18 mouse cellular contexts compared by ENCODE assay signal in the genomic region with DNA sequence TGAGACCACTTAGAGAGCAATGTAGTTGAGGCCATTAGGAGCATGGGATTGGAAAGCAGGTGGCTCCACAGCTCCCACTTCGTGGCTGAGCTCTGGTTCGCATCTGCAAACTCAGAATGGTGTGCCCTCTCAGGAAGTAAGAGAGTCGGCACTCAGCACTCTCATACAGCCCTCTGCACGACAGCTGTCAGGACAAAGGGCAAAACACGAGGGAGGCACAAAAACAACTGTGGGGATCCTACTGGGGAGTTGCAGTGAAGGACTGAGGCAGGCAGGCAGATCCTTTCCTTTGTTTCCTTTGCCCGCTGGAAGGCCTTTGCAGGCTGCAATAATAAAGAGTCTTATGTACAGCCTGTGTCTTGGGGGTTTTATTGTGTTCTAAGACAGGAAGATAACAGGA. TPM values are rescaled to one million over a fixed set of nuclear protein-coding genes. Genes with fewer than 3 reads are reported as not detected.
DNase-seq lines count a peak whose midpoint lies in the region; ATAC-seq and TF ChIP-seq lines count a peak whose summit lies in the region.
"Had no signal": no experiment of that assay in that cellular context is flagged by ENCODE, and none has a peak within 500 bp of the region (broad histone marks: within the 10 kb centered on the region; RNA-seq: fewer than 3 reads in every experiment).

No protein-coding gene starts in this region.

- ATAC-seq in forebrain, embryonic 11.5 days (replicated peaks; ENCODE audit: low FRiP score): peak; percentile 56; the same call in 1 of the 2 replicates
- no peak for ATAC-seq in forebrain, postnatal 0 days
- 0 out of 2 replicates have a peak, but pooled peaks have one; percentile 40 for ATAC-seq in midbrain, embryonic 13.5 days

- peak; percentile 51 for DNase-seq in forebrain, embryonic 11.5 days (ENCODE audit: low spot score)
- DNase-seq in forebrain, postnatal 0 days: no peak
- peak; percentile 42 for DNase-seq in liver, adult 2 months (ENCODE audit: extremely low read depth, low read depth, low spot score)
- no peak for DNase-seq in liver
- DNase-seq in embryo, embryonic 11 days: peak; percentile 7
- no peak for DNase-seq in left cerebral cortex, adult 8-10 months (ENCODE audit: low spot score in 2 of 2)
- no peak for DNase-seq in heart, postnatal 25 days (ENCODE audit: low spot score)
- DNase-seq: adrenal gland, postnatal 25 days; kidney, adult 11 months; lung, embryonic 14.5 days; right cerebral cortex, postnatal 4 days; thymus, adult 2 months had no signal

- intact Hi-C loops in heart, postnatal 25 days (cut with DNase I): no loop called here

- H3K4me3 ChIP-seq in forebrain, embryonic 11.5 days (ENCODE audit: low read depth, low read length): no peak overlapping the region
- H3K4me3 ChIP-seq in forebrain, postnatal 0 days (ENCODE audit: low read depth, low read length): no peak overlapping the region
- H3K4me3 ChIP-seq in liver, adult 2 months (ENCODE audit: insufficient read depth, low read depth, low read length): no peak overlapping the region
- no peak overlapping the region for H3K4me3 ChIP-seq in midbrain, embryonic 13.5 days (replicated peaks)
- H3K4me3 ChIP-seq: heart, embryonic 12.5 days; limb, embryonic 12.5 days had no signal

- H3K4me1 ChIP-seq in forebrain, embryonic 11.5 days (replicated peaks; ENCODE audit: control insufficient read depth, insufficient read depth, low read length): no peaks in the 10 kb centered on the region
- no peaks in the 10 kb centered on the region for H3K4me1 ChIP-seq in forebrain, postnatal 0 days (ENCODE audit: insufficient read depth)
- peaks cover 30% of the 10 kb centered on the region for H3K4me1 ChIP-seq in liver, adult 2 months (ENCODE audit: control insufficient read depth, insufficient read depth, low read length)
- H3K4me1 ChIP-seq in midbrain, embryonic 13.5 days (replicated peaks): no peaks in the 10 kb centered on the region
- H3K4me1 ChIP-seq: heart, embryonic 12.5 days; limb, embryonic 12.5 days had no signal

- H3K9me3 ChIP-seq in forebrain, embryonic 11.5 days (ENCODE audit: control insufficient read depth, low read length): no peaks in the 10 kb centered on the region
- no peaks in the 10 kb centered on the region for H3K9me3 ChIP-seq in forebrain, postnatal 0 days (ENCODE audit: low read length)
- no peaks in the 10 kb centered on the region for H3K9me3 ChIP-seq in midbrain, embryonic 13.5 days
- H3K9me3 ChIP-seq: heart, embryonic 12.5 days; limb, embryonic 12.5 days had no signal

- no peak for TF ChIP-seq POLR2A in liver, adult 2 months (IDR thresholded peaks at IDR 0.05; ENCODE audit: extremely low read depth, insufficient read depth, low read length)

- H3K79me2 ChIP-seq in liver, adult 2 months (ENCODE audit: control insufficient read depth, insufficient read depth, low read length): peaks cover 11% of the 10 kb centered on the region; the same call in 1 of the 2 replicates

- peaks cover 2% of the 10 kb centered on the region; the same call in 1 of the 2 replicates for H3K36me3 ChIP-seq in forebrain, embryonic 11.5 days (ENCODE audit: control insufficient read depth, insufficient read depth, low read length)
- H3K36me3 ChIP-seq in forebrain, postnatal 0 days (ENCODE audit: insufficient read depth): peaks cover 64% of the 10 kb centered on the region
- peaks cover 42% of the 10 kb centered on the region for H3K36me3 ChIP-seq in liver, adult 2 months (ENCODE audit: control insufficient read depth, insufficient read depth, low read length)
- H3K36me3 ChIP-seq in midbrain, embryonic 13.5 days: peaks cover 81% of the 10 kb centered on the region

- no peak overlapping the region for H3K9ac ChIP-seq in forebrain, embryonic 11.5 days (ENCODE audit: low read length)
- no peak overlapping the region for H3K9ac ChIP-seq in forebrain, postnatal 0 days
- no peak overlapping the region for H3K9ac ChIP-seq in liver, adult 2 months (ENCODE audit: low read depth, low read length)
- H3K9ac ChIP-seq in midbrain, embryonic 13.5 days (replicated peaks): no peak overlapping the region
- H3K9ac ChIP-seq: heart, embryonic 12.5 days; limb, embryonic 12.5 days; lung, embryonic 14.5 days had no signal

- peak overlapping the region; percentile 46; the same call in 1 of the 2 replicates for H3K27ac ChIP-seq in forebrain, embryonic 11.5 days (ENCODE audit: low read depth, low read length)
- no peak overlapping the region for H3K27ac ChIP-seq in forebrain, postnatal 0 days (ENCODE audit: low read depth, low read length)
- H3K27ac ChIP-seq in liver, adult 2 months (replicated peaks; ENCODE audit: insufficient read depth, low read depth, low read length): no peak overlapping the region
- H3K27ac ChIP-seq in midbrain, embryonic 13.5 days: no peak overlapping the region; the same call in 1 of the 2 replicates
- H3K27ac ChIP-seq: limb, embryonic 12.5 days had no signal

- no peak for TF ChIP-seq CTCF in forebrain, postnatal 0 days (IDR thresholded peaks at IDR 0.05; ENCODE audit: low read depth)
- no peak for TF ChIP-seq CTCF in liver, adult 2 months (IDR thresholded peaks at IDR 0.05; ENCODE audit: low read depth, low read length)

- no peaks in the 10 kb centered on the region for H3K27me3 ChIP-seq in forebrain, embryonic 11.5 days (ENCODE audit: control insufficient read depth, insufficient read depth, low read length)
- H3K27me3 ChIP-seq in forebrain, postnatal 0 days (ENCODE audit: insufficient read depth, low read length): no peaks in the 10 kb centered on the region
- H3K27me3 ChIP-seq in liver, adult 2 months (ENCODE audit: control insufficient read depth, insufficient read depth, low read length): no peaks in the 10 kb centered on the region
- no peaks in the 10 kb centered on the region for H3K27me3 ChIP-seq in midbrain, embryonic 13.5 days
- H3K27me3 ChIP-seq: CH12.LX; heart, embryonic 12.5 days; limb, embryonic 12.5 days had no signal

- 44% methylated on average over 6 of the region's 6 CpGs for WGBS in forebrain, embryonic 11.5 days
- 32% methylated on average over 6 of the region's 6 CpGs for WGBS in forebrain, postnatal 0 days
- 36% methylated on average over 6 of the region's 6 CpGs for whole genome bisulfite sequencing in liver, adult 2 months
- WGBS in midbrain, embryonic 13.5 days: 24% methylated on average over 6 of the region's 6 CpGs

- no peak overlapping the region for H3K4me2 ChIP-seq in forebrain, embryonic 11.5 days (ENCODE audit: low read depth, low read length, severe bottlenecking)
- no peak overlapping the region for H3K4me2 ChIP-seq in forebrain, postnatal 0 days (ENCODE audit: low read depth)
- H3K4me2 ChIP-seq in midbrain, embryonic 13.5 days (replicated peaks): no peak overlapping the region
- H3K4me2 ChIP-seq: heart, embryonic 12.5 days; limb, embryonic 12.5 days; lung, embryonic 14.5 days had no signal

RNA-seq across cellular contexts. Expression of gene Cdc26, which starts 15.0 kb away (rescaled TPM):
- 185 and 190 TPM in 2 replicates for polyA plus RNA-seq in forebrain, embryonic 11.5 days (2014; fragmentation: Nextera tagmentation; extraction: Ambion mirVana)
- 51.1 and 79.4 TPM in 2 replicates for total RNA-seq in forebrain, postnatal 0 days (2014; rRNA removed)
- polyA plus RNA-seq in forebrain, postnatal 0 days (2015; fragmentation: Nextera tagmentation; extraction: Ambion mirVana): 81.7 and 85.1 TPM in 2 replicates
- 46.9 and 52.6 TPM in 2 replicates for total RNA-seq in liver, adult 2 months (2014; rRNA removed)
- polyA plus RNA-seq in liver, adult 2 months (2012; rRNA removed): 13.5 and 14.8 TPM in 2 replicates
- 116 and 120 TPM in 2 replicates for polyA plus RNA-seq in midbrain, embryonic 13.5 days (2015; fragmentation: Nextera tagmentation; extraction: Ambion mirVana)
- total RNA-seq in left cerebral cortex, adult 8-10 months (2022): 10 to 100 TPM; 47.8 to 58.0 (median 54.3) TPM
- total RNA-seq in heart, postnatal 25 days (2021): 10 to 100 TPM; 42.9 to 45.1 TPM

RNA-seq across cellular contexts. Expression of gene Prpf4, which starts 15.1 kb away (rescaled TPM):
- polyA plus RNA-seq in forebrain, embryonic 11.5 days (2014; fragmentation: Nextera tagmentation; extraction: Ambion mirVana): 34.9 and 35.7 TPM in 2 replicates
- 17.2 and 20.2 TPM in 2 replicates for total RNA-seq in forebrain, postnatal 0 days (2014; rRNA removed)
- 9.6 and 13.3 TPM in 2 replicates for polyA plus RNA-seq in forebrain, postnatal 0 days (2015; fragmentation: Nextera tagmentation; extraction: Ambion mirVana)
- total RNA-seq in liver, adult 2 months (2014; rRNA removed): 3.9 and 4.6 TPM in 2 replicates
- 4.4 and 7.3 TPM in 2 replicates for polyA plus RNA-seq in liver, adult 2 months (2012; rRNA removed)
- 18.4 and 19.1 TPM in 2 replicates for polyA plus RNA-seq in midbrain, embryonic 13.5 days (2015; fragmentation: Nextera tagmentation; extraction: Ambion mirVana)
- 10 to 100 TPM; 11.4 to 13.8 (median 12.6) TPM for total RNA-seq in left cerebral cortex, adult 8-10 months (2022)
- total RNA-seq in heart, postnatal 25 days (2021): 1 to 10 TPM; 9.5 to 9.6 TPM

RNA-seq across cellular contexts. Expression of gene Slc31a1, which starts 32.9 kb away (rescaled TPM):
- polyA plus RNA-seq in forebrain, embryonic 11.5 days (2014; fragmentation: Nextera tagmentation; extraction: Ambion mirVana): 49.9 and 51.7 TPM in 2 replicates
- 15.2 and 16.2 TPM in 2 replicates for total RNA-seq in forebrain, postnatal 0 days (2014; rRNA removed)
- polyA plus RNA-seq in forebrain, postnatal 0 days (2015; fragmentation: Nextera tagmentation; extraction: Ambion mirVana): 30.4 and 39.9 TPM in 2 replicates
- 88.4 and 91.4 TPM in 2 replicates for total RNA-seq in liver, adult 2 months (2014; rRNA removed)
- polyA plus RNA-seq in liver, adult 2 months (2012; rRNA removed): 75.3 and 81.5 TPM in 2 replicates
- polyA plus RNA-seq in midbrain, embryonic 13.5 days (2015; fragmentation: Nextera tagmentation; extraction: Ambion mirVana): 37.9 and 38.2 TPM in 2 replicates
- 10 to 100 TPM; 12.1 to 13.9 (median 13.0) TPM for total RNA-seq in left cerebral cortex, adult 8-10 months (2022)
- 10 to 100 TPM; 22.0 to 22.8 TPM for total RNA-seq in heart, postnatal 25 days (2021)

RNA-seq across cellular contexts. Expression of gene Fkbp15, which starts 33.1 kb away (rescaled TPM):
- 18.5 and 23.4 TPM in 2 replicates for polyA plus RNA-seq in forebrain, embryonic 11.5 days (2014; fragmentation: Nextera tagmentation; extraction: Ambion mirVana)
- 34.0 and 43.3 TPM in 2 replicates for total RNA-seq in forebrain, postnatal 0 days (2014; rRNA removed)
- polyA plus RNA-seq in forebrain, postnatal 0 days (2015; fragmentation: Nextera tagmentation; extraction: Ambion mirVana): 14.3 and 19.1 TPM in 2 replicates
- total RNA-seq in liver, adult 2 months (2014; rRNA removed): 22.7 and 24.5 TPM in 2 replicates
- 17.4 and 20.0 TPM in 2 replicates for polyA plus RNA-seq in liver, adult 2 months (2012; rRNA removed)
- 23.6 and 24.0 TPM in 2 replicates for polyA plus RNA-seq in midbrain, embryonic 13.5 days (2015; fragmentation: Nextera tagmentation; extraction: Ambion mirVana)
- total RNA-seq in left cerebral cortex, adult 8-10 months (2022): 10 to 100 TPM; 34.7 to 40.4 (median 38.3) TPM
- 10 to 100 TPM; 17.9 to 18.7 TPM for total RNA-seq in heart, postnatal 25 days (2021)

RNA-seq across cellular contexts. Expression of gene Rnf183, which starts 41.6 kb away (rescaled TPM):
- polyA plus RNA-seq in forebrain, embryonic 11.5 days (2014; fragmentation: Nextera tagmentation; extraction: Ambion mirVana): not detected in 2 replicates
- total RNA-seq in forebrain, postnatal 0 days (2014; rRNA removed): 1.3 TPM in 1 of 2 replicates, not detected in the other
- 0.31 and 0.43 TPM in 2 replicates for polyA plus RNA-seq in forebrain, postnatal 0 days (2015; fragmentation: Nextera tagmentation; extraction: Ambion mirVana)
- not detected in 2 replicates for total RNA-seq in liver, adult 2 months (2014; rRNA removed)
- not detected in 2 replicates for polyA plus RNA-seq in liver, adult 2 months (2012; rRNA removed)
- 0.11 and 0.23 TPM in 2 replicates for polyA plus RNA-seq in midbrain, embryonic 13.5 days (2015; fragmentation: Nextera tagmentation; extraction: Ambion mirVana)
- not detected for total RNA-seq in left cerebral cortex, adult 8-10 months (2022)
- total RNA-seq in heart, postnatal 25 days (2021): not detected
- total RNA-seq: adrenal gland, postnatal 25 days; gastrocnemius, postnatal 4 days; hematopoietic stem cell, adult 5-6 weeks had no signal
- polyA plus RNA-seq: heart, embryonic 12.5 days; limb, embryonic 12.5 days; lung, embryonic 14.5 days had no signal

Comparison
In these comparisons a context has a peak if more than half of its experiments do, and no peak if none do; other contexts are left out.
1. DNase-seq: peak in forebrain, embryonic 11.5 days (single experiment), liver, adult 2 months (single experiment) and embryo, embryonic 11 days (single experiment); none in forebrain, postnatal 0 days (single experiment), liver (single experiment), left cerebral cortex, adult 8-10 months (0 of 2) and heart, postnatal 25 days (single experiment).